Mouse (Mus musculus): ENCODE measurements around the gene Pan3. TPM values are rescaled to one million over a fixed set of nuclear protein-coding genes. Genes with fewer than 3 reads are reported as not detected.

Pan3 gene
- total RNA-seq (2015) (265 and 303 TPM in 2 replicates), total RNA-seq (2017) (129 and 148 TPM in 2 replicates)

DNA sequence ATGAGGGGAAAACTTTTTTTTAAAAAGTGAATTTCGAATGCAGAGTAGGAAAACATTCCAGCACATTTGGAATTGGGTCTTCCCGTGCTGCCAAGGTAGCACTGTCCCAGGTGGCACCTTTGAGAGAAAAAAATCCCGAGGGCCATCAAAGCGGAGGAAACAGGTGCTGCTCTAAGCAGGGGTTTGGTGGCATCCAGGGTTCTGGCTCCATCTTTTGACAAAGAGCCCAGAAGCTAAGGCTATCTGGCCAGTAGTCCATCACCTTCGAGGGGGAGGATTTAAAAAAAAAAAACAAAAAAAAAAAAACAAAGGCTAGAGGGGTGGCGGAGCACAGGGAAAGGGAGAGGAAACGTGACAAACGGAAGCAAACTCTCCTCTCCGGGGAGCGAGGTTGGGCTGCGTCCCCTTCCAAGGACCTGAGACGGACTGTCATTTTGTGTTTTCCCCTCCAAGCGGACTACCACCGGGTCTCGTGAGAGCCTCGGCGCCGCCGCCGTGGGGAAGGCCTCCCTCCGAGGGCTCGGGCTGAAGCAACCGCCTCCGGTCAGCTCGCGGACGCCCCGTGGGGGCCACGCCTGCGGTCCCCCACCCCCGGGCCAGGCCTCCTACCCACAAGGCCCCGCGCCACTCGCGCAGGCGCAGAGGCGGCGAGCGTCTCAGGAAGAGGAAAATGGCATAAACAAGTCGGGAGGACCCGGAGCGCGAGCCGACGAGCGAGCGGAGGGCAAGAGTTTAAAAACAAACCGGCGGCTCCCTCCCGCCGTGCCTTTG is at the start of gene Pan3:
TSS of gene Pan3 (plus strand) at position 627 of the 771 bp plus-strand sequence.
- ATAC-seq (ENCODE audit: poor library complexity, severe bottlenecking): peak; percentile 83

GRCm38 (mm10) chr5:147381396-147381795 is 48.6 kb upstream of the Pan3 start:
- ATAC-seq (ENCODE audit: poor library complexity, severe bottlenecking): no peak

- no peak for ATAC-seq (ENCODE audit: poor library complexity, severe bottlenecking)
Observed at GRCm38 (mm10) chr5:147386865-147387264, 43.1 kb upstream of the Pan3 start.

DNA sequence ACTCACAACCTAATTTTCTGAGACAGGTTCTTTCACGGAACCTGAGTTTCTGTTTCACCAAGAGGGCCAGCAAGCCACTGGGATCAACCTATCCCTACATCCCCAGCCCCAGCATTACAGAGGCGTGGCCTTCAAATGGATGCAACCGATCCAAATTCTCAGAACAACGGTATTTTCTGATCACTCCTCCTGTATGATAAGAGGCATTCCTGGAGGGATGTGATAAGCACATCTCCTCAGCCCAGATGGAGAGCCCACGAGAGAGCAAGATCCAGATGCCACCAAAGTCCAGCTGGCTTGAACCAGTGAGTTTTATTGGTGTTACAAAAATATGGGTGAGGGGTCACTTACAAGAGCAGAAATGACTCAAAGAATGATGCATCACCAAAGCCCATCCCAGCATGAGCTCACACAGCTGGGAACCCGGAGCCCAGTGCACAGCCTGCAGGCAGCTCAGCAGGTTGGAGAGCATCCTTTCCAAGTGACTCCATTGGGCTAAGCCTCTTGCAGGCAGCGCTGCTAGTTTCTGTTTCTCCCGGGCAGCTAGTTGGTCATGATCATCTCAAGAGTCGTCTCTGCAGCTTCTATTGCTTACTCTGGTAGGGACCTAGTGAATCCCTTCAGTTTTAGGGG is 41.5 kb upstream of the Pan3 start:
- peak; percentile 36 for ATAC-seq (ENCODE audit: poor library complexity, severe bottlenecking)

DNA sequence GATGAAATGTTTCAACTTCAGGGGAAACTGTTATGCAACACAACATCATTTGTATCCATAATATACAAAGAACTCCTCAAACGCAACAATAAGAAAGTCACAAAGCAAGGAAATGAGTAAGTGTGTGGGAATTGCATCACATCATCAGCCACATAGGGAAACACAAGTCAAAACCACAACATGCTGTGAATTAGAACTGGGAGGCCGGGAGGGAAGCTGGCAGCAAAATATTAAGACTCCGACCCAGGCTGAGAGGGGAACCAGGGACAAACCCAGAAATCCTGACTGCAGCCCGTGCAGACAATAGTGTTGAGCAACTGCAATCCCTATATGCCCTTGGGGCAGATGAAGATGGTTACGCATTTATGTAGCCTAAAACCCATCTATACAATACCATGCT is 40.9 kb upstream of the Pan3 start:
- peak; percentile 78 for ATAC-seq (ENCODE audit: poor library complexity, severe bottlenecking)

DNA sequence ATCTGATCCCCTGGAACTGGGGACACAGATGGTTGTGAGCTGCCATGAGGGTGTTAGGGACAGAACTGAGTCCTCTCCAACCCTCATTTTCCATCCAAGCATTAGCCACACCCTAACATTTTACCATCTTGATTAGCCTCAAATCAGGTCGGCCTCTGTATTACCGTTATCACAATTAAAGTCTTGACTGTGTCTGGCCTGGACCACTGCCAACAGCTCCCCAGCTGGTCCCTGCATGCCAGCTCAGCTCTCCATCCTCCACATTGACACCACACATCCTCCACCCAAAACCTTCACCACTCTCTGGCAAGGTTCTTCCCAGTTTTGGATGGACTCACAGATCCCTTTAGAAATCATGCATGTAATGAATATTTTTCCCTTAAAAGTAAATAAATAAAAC is 39.2 kb upstream of the Pan3 start:
- no peak for ATAC-seq (ENCODE audit: poor library complexity, severe bottlenecking)

DNA sequence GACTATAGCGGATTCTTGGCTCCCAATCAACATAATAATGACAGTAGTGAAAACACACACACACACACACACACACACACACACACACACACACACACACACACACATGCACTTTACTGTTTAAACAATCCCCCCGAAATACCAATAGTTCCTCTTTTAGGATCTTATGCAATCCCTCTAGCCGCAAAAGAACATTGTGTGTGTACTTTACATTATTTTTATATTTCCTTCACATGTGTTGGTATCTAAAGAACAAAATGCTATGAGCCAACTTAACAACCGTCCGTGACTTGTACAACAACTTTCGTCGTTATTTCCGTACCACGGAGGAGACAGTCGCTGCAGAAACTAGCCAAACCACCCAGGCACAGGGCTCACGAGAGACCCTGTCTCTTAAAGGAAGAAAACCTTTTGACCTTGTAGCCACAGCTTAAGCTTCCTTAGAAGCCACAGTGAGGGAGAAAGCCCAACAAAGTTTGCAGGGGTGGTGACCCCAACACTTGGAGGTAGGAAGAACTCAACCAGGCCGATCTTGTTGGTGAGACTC is 37.2 kb upstream of the Pan3 start:
- peak; percentile 56 for ATAC-seq (ENCODE audit: poor library complexity, severe bottlenecking)

DNA sequence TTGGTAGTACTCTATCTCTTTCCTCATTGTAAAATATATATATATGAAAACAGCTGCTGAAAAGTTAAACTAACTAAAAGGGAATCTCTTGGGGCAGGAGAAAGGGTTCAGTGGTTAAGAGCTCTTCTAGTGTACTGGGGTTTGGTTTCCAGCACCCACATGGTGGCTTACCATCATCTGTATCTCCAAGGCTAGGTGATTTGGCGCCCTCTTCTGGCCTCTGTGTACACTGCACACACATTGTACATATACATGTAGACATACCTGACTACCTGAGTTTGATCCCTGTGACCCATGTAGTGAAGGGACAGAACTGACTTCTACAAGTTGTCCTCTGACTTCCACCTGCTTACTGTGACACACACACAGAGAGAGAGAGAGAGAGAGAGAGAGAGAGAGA is 34.9 kb upstream of the Pan3 start:
- ATAC-seq (ENCODE audit: poor library complexity, severe bottlenecking): no peak

- peak; percentile 96 for ATAC-seq (ENCODE audit: poor library complexity, severe bottlenecking)
Observed at GRCm38 (mm10) chr5:147399843-147400504, 30.0 kb upstream of the Pan3 start, which contains the start of gene Flt3. Gene Flt3 (minus strand): TSS chr5:147400489.

DNA sequence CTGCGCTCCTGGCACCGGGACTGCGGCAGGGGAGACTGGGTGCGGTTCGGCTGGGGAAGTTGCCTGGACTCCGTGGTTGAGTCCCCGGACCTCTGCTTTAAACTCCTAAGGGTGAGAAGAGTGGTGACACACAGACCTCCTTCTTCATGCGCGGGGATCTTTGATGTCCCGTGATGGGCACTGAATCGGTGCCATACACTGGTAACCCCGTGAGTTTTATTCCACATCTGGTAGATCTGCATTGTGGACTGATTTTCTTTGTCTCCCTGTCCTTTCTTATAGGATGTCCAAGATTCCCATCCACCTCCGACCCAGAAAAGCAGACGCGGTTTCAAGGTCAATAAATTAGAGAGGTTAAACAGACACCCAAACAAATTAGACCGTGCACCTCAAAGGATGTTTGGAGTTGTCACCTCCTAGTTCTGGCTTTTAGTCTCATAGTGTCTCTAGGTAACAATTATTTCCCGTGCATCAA is 29.4 kb upstream of the Pan3 start:
- no peak for ATAC-seq (ENCODE audit: poor library complexity, severe bottlenecking)

DNA sequence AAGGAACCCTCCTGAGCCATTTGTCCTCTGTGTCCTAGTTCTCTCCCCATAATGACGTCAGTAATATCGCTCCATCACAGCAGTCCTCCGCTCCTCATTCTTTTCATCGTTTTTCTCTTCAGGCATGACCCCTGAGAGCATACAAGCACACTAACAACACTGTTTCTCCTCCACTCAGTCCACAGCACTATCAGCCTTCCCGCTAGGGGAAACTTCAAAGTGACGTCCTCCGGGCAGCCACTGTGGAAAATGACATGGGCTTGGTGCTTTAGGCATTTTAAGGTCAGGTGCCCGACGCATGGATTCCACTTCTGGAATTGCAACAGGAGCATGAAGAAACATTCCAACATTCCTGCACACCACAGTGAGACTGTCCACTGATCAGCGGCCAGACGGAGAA is 28.9 kb upstream of the Pan3 start:
- no peak for ATAC-seq (ENCODE audit: poor library complexity, severe bottlenecking)

GRCm38 (mm10) chr5:147402505-147402904 is 27.5 kb upstream of the Pan3 start:
- ATAC-seq (ENCODE audit: poor library complexity, severe bottlenecking): no peak

GRCm38 (mm10) chr5:147406135-147406534 is 23.8 kb upstream of the Pan3 start:
- no peak for ATAC-seq (ENCODE audit: poor library complexity, severe bottlenecking)

DNA sequence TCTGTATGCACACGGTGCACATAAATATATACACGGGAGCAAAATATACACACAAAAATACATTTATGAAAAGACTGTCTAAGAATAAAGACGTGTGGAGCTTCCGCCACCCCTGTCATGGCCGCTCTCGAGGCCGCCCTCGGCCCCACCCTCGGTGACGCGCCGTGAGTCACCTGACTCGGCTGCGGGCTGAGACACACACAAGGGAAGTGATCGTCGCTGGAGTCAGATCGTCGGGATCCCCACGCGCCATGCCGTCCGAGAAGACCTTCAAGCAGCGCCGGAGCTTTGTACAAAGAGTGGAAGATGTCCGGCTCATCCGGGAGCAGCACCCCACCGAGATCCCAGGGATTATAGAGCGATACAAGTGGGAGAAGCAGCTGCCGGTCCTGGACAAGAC is 21.2 kb upstream of the Pan3 start:
- peak; percentile 52; the same call in 1 of the 2 replicates for ATAC-seq (ENCODE audit: poor library complexity, severe bottlenecking)

DNA sequence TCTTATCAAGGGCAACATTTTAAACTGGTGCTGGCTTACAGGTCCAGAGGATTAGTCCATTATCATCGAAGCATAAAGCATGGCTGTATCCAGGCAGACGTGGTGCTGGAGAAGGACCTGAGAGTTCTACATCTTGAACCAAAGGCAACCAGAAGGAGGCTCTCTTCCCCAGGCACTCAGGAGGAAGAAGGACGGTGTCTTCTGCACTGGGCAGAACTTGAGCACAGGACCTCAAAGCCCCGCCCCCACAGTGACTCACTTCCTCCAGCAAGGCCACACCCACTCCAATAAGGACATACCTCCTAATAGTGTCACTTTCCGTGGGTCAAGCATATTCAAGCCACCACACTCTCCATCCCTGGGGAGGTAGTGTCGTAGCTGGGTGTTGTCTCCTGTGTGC is 19.4 kb upstream of the Pan3 start:
- peak; percentile 67 for ATAC-seq (ENCODE audit: poor library complexity, severe bottlenecking)

- ATAC-seq (ENCODE audit: poor library complexity, severe bottlenecking): no peak
Observed at GRCm38 (mm10) chr5:147417986-147418385, 12.0 kb upstream of the Pan3 start.

DNA sequence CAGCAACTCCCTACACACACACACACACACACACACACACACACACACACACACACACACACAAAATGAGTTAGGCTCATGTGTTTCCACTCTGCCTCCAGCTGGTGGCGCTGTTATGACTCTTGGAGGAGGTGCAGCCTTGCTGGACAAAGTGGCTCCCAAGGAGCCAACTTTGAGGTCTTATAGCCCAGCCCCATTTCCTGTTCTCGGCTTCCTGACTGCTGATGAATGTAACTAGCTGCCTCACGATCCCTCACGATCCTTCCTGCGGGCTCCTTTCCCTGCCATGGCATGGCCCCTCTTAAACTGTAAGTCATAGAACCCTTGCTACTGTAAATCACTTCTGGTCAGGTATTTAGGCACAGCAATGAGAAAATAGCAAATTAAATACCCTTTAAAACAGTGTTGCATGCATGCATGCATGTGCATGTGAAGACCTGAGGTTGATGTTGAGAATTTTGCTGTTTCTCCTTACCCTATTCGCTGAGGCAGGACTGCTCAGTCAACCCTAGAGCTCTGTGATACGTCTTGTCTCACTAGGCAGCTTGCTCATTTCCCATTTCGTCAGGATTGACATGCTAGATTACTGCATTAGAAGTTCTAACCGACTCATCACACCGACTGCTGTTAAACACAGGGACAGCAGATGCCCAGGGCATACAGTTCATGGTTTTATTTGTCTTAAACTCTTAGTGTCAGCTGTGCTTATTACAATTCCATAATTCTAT is 11.4 kb upstream of the Pan3 start:
- ATAC-seq (ENCODE audit: poor library complexity, severe bottlenecking): peak; percentile 95

DNA sequence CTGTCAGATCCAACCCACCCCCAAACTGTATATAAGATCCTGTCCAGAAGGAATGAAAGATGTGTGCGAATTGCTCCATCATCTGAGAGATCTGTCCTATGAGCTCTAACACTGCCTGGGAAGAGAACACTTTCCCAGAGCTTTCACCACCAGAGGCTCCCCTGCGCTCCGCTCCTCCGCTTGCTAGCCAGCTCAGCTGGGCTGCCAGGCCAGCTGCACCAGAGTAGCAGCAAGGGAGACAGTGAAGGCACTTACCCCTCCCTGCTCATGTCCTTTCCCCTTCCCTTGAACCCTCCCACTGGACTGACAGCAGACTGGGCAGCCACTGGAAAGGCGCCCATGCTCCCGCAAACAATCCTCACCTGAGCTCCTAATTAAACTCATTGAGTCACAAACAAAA is 6.3 kb upstream of the Pan3 start:
- no peak for ATAC-seq (ENCODE audit: poor library complexity, severe bottlenecking)

GRCm38 (mm10) chr5:147426048-147426805 is 3.7 kb upstream of the Pan3 start:
- peak; percentile 10; the same call in 1 of the 2 replicates for ATAC-seq (ENCODE audit: poor library complexity, severe bottlenecking)

GRCm38 (mm10) chr5:147430361-147430935 is 487 bp downstream of the Pan3 start:
- no peak for ATAC-seq (ENCODE audit: poor library complexity, severe bottlenecking)
